Mouse (Mus musculus) stomach, postnatal 0 days (tissue): ENCODE data around the gene Krtap22-2. TPM values are rescaled to one million over a fixed set of nuclear protein-coding genes. Genes with fewer than 3 reads are reported as not detected.
"Not testable (repeated sequence)": the region's sequence is repeated elsewhere in the genome, so short reads cannot be mapped to it uniquely, and the experiment has no call there.

Source experiments
- ATAC-seq: fragments of 200-750 bp; cut with Nextera tagmentation; 2 replicates; pipeline ENCODE4 v1.8.0; 2017; ENCODE audit not compliant: low FRiP score, low TSS enrichment
- DNase-seq: peaks from one replicate; pipeline ENCODE4 v3.0.0-alpha.2; 2016; ENCODE audit warnings: low spot score
- H3K27ac ChIP-seq: fragments of 300-500 bp; sonication (generic); replicated peaks from 2 replicates; pipeline ENCODE4 v1.5.1; 2014; ENCODE audit warnings: mild to moderate bottlenecking, control low read depth
- H3K27me3 ChIP-seq: fragments of 300-500 bp; sonication (generic); 2 replicates; pipeline ENCODE4 v1.6.1; 2014; ENCODE audit warnings: low read length; ENCODE audit not compliant: control insufficient read depth, insufficient read depth
- H3K36me3 ChIP-seq: fragments of 300-500 bp; sonication (generic); 2 replicates; pipeline ENCODE4 v1.6.1; 2014; ENCODE audit warnings: low read length, mixed read lengths; ENCODE audit not compliant: control insufficient read depth, insufficient read depth
- H3K4me1 ChIP-seq: fragments of 300-500 bp; sonication (generic); replicated peaks from 2 replicates; pipeline ENCODE4 v1.6.1; 2014; ENCODE audit warnings: antibody characterized with exemption; ENCODE audit not compliant: control insufficient read depth, insufficient read depth
- H3K4me2 ChIP-seq: fragments of 300-500 bp; sonication (generic); replicated peaks from 2 replicates; pipeline ENCODE4 v1.6.1; 2014; ENCODE audit warnings: low read depth, mild to moderate bottlenecking, control low read depth, moderate library complexity
- H3K4me3 ChIP-seq: fragments of 300-500 bp; sonication (generic); 2 replicates; pipeline ENCODE4 v1.5.1; 2014; ENCODE audit warnings: low read depth, low read length, control low read depth
- H3K9ac ChIP-seq: fragments of 300-500 bp; sonication (generic); 2 replicates; pipeline ENCODE4 v1.6.1; 2014; ENCODE audit warnings: mild to moderate bottlenecking, low read length, control low read depth, mixed read lengths
- H3K9me3 ChIP-seq: fragments of 300-500 bp; sonication (generic); 2 replicates; pipeline ENCODE4 v1.6.1; 2016; ENCODE audit warnings: low read length; ENCODE audit not compliant: control insufficient read depth
- CTCF ChIP-seq: IDR thresholded peaks from 2 replicates; pipeline ENCODE4 v1.5.1; 2016; ENCODE audit warnings: antibody characterized with exemption, low read depth, mild to moderate bottlenecking, moderate library complexity
- EP300 ChIP-seq: optimal IDR thresholded peaks from 2 replicates; pipeline ENCODE3; 2016; ENCODE audit warnings: antibody characterized with exemption
- WGBS: fragments of 180-500 bp; shearing (Covaris S2); extraction: QIAGEN DNeasy Blood & Tissue Kit; methylation state at CpG from one replicate; pipeline ENCODE4 v1.1.7; 2014; 5-methylcytosine and 5-hydroxymethylcytosine counted together
- polyA plus RNA-seq: library from polyadenylated mRNA; unstranded; fragments of >200 nt; fragmentation: Nextera tagmentation; extraction: Ambion mirVana; gene quantifications from 2 replicates; pipeline ENCODE4 v1.2.1, GENCODE M21; 2015

The Krtap22-2 gene
- polyA plus RNA-seq, result not detected in 2 replicates

DNA sequence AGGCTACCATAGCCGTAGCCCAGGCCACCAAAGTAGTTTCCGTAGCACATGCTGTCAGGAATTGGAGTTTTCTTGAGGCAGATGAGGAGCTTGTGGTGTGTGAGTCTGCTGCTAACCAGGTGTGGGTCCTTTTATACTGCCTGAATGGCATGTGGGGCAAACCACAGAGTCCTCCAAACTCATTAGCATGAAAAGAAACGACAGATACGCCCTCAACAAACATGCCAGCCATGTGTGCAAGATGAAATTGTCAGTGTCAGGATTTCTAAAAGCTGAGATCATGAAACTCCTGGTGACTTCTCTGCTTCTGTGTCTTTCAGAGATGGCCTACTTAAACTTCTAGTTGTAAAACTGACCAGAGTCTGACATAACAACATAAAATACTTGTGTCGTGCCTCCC, at the start of gene Krtap22-2:
Gene Krtap22-2, minus strand, starts transcription at position 101 of the 400 bp plus-strand sequence.
- no peaks in the 10 kb centered on the region for H3K36me3 ChIP-seq
- H3K27me3 ChIP-seq, result no peaks in the 10 kb centered on the region
- no peak within 1 kb of the TSS for H3K27ac ChIP-seq
- no peak within 1 kb of the TSS for H3K9ac ChIP-seq
- H3K4me2 ChIP-seq, result no peak within 1 kb of the TSS
- no peaks in the 10 kb centered on the region for H3K4me1 ChIP-seq
- WGBS, result 71% methylated on average over 5 of the region's 5 CpGs
- no peaks in the 10 kb centered on the region for H3K9me3 ChIP-seq
- TF ChIP-seq EP300 (no peak), CTCF (no peak)
- ATAC-seq (no peak), DNase-seq (no peak)
- H3K4me3 ChIP-seq, result no peak within 1 kb of the TSS

DNA sequence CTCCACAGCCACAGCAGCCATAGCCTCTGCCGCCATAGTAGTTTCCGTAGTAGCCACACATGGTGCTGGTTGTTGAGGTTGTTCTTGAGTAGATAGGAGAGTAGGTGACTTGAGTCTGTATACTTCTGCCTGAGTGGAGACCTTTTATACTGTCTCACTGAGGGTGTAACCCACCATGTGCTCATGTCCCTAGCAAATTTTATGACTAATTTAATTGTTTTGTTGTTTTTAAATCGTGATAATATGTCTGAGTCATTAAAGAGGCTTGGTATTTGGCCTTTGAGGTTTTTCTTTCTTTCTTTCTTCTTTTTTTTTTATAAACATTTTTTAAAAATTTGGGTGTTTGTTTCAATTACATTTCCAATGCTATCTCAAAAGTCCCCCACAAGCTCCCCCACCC, 37.2 kb upstream of the Krtap22-2 start, which contains the start of gene Krtap6-5:
Gene Krtap6-5, minus strand, starts transcription at position 101 of the 400 bp plus-strand sequence.
- no peaks in the 10 kb centered on the region for H3K27me3 ChIP-seq
- TF ChIP-seq EP300 (no peak), CTCF (no peak)
- no peak within 1 kb of the TSS for H3K4me2 ChIP-seq
- no peak within 1 kb of the TSS for H3K4me3 ChIP-seq
- no peak within 1 kb of the TSS for H3K9ac ChIP-seq
- ATAC-seq, result no peak
- 80% methylated on average over 3 of the region's 3 CpGs for WGBS
- H3K27ac ChIP-seq, result no peak within 1 kb of the TSS
- no peak for DNase-seq
- no peaks in the 10 kb centered on the region for H3K4me1 ChIP-seq
- H3K36me3 ChIP-seq, result no peaks in the 10 kb centered on the region
- no peaks in the 10 kb centered on the region for H3K9me3 ChIP-seq

DNA sequence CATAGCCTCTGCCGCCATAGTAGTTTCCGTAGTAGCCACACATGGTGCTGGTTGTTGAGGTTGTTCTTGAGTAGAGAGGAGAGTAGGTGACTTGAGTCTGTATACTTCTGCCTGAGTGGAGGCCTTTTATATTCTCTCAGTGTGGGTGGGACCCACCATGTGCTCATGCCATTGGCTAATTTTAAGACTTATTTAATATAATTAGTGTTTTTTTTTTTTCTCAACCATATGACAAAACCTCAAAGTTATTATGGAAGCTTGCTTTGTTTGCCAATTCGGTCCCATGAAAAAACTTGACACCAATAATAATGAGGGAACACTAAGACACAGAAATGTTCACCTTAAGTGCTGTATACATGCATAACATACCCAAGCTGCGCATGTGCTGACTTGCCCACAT, 30.8 kb upstream of the Krtap22-2 start, which contains the start of gene Gm10228:
Gene Gm10228, minus strand, starts transcription at position 101 of the 400 bp plus-strand sequence.
- not testable (repeated sequence) for H3K9me3 ChIP-seq, ATAC-seq, H3K36me3 ChIP-seq, DNase-seq, H3K27ac ChIP-seq, H3K27me3 ChIP-seq, H3K4me2 ChIP-seq, H3K4me3 ChIP-seq, H3K4me1 ChIP-seq, H3K9ac ChIP-seq
- WGBS, result 84% methylated on average over 2 of the region's 4 CpGs

DNA sequence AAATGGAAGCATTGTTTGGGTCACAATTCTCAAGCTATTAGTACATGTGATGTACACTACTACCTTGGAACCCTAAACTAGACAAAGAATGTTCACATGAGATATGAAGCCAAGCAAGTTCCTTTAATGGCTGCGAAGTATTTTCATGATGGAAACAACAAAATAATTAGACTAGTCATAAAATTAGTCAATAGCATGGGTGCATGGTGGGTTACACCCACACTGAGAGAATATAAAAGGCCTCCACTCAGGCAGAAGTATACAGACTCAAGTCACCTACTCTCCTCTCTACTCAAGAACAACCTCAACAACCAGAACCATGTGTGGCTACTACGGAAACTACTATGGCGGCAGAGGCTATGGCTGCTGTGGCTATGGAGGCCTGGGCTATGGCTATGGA, 20.8 kb upstream of the Krtap22-2 start, which contains the start of gene Krtap6-1:
Gene Krtap6-1, plus strand, starts transcription at position 301 of the 400 bp plus-strand sequence.
- 86% methylated on average over 3 of the region's 3 CpGs for WGBS

DNA sequence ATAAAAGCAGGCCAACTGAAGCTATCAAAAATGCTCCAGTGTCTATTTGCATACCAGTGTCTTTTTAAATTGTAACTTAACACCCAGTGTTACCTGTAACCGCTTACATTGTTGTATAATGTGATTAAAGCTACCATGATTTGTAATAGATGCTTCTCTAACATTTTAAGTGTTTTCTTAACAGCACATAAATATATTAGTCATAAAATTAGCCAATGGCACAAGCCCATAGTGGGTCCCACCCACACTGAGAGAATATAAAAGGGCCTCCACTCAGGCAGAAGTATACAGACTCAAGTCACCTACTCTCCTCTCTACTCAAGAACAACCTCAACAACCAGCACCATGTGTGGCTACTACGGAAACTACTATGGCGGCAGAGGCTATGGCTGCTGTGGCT, 4.4 kb upstream of the Krtap22-2 start, which contains the start of gene Gm10229:
Gene Gm10229, plus strand, starts transcription at position 301 of the 400 bp plus-strand sequence.
- not testable (repeated sequence) for H3K4me3 ChIP-seq, ATAC-seq, H3K9ac ChIP-seq, DNase-seq, H3K4me1 ChIP-seq, H3K4me2 ChIP-seq, H3K27me3 ChIP-seq, H3K36me3 ChIP-seq, H3K9me3 ChIP-seq, H3K27ac ChIP-seq
- WGBS, result 76% methylated on average over 1 of the region's 3 CpGs

More for the DNA sequence above, 20.8 kb upstream of the Krtap22-2 start, which contains the start of gene Krtap6-1:
- not testable (repeated sequence) for H3K4me3 ChIP-seq, DNase-seq, ATAC-seq, H3K9me3 ChIP-seq, H3K4me1 ChIP-seq, H3K27me3 ChIP-seq, H3K4me2 ChIP-seq, H3K36me3 ChIP-seq, H3K27ac ChIP-seq, H3K9ac ChIP-seq

DNA sequence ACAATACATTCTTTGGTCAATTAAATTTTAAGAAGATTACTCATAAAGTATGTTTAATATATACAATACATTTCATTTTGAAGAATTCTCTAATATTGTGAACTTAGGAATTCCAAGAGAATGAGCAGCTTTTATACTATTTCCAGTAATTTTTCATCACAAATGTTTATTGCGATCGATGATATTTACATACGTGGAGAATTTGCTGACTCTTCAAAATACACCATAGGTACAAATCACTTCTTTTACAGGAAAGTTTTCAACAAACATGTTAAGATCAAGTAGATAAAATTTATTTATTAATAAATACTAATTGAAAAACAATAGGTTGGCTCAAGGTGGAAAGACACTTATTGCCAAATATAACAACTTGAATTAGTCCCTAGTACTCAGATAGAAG, 3.4 kb upstream of the Krtap22-2 start:
- no peak for DNase-seq
- no peak overlapping the region for H3K4me2 ChIP-seq
- H3K9ac ChIP-seq, result no peak overlapping the region
- 93% methylated on average over 3 of the region's 3 CpGs for WGBS
- TF ChIP-seq CTCF, result no peak
- TF ChIP-seq EP300, result no peak
- H3K36me3 ChIP-seq, result no peaks in the 10 kb centered on the region
- no peak overlapping the region for H3K4me3 ChIP-seq
- H3K27ac ChIP-seq, result no peak overlapping the region
- H3K4me1 ChIP-seq, result no peaks in the 10 kb centered on the region
- no peaks in the 10 kb centered on the region for H3K9me3 ChIP-seq
- ATAC-seq, result no peak
- H3K27me3 ChIP-seq, result no peaks in the 10 kb centered on the region
